Mouse (Mus musculus): ENCODE results near the gene Rc3h1. TPM values are rescaled to one million over a fixed set of nuclear protein-coding genes. Genes with fewer than 3 reads are reported as not detected.

Rc3h1 gene
- polyA plus RNA-seq (2017; shearing (Covaris generic)), result 7.2 TPM

DNA sequence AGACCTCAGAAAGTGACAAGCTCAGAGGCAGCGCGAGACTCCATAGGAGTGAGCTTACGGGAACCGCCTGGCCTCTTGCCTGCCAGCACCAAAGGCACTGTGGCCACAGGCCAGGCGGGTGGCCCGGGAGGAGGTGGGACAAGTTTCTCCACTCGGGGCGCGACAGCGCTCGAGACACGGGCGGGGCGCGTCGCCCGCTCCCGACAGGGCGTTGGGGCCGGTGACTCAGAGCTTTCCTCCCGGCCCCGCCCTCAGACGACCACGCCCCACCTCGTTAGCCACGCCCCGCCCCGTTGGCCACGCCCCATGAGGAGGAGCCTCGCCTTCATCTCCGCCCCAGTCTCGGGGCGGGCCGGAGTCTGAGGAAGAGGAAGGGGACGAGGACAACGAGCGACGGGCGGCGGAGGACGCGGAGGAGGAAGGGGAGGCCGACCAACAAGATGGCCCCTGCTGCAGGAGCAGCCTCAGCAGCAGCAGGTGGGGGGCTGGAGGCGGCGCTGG is at the start of gene Rc3h1:
Gene Rc3h1 (plus strand): TSS at position 362 of the 501 bp plus-strand sequence.

GRCm38 (mm10) chr1:160978071-160978735 is 72.0 kb downstream of the Rc3h1 start, which contains the start of gene Serpinc1:
Gene Serpinc1 (plus strand): TSS chr1:160978585.

Other genes with a start within 250 kb of the Rc3h1 start
- gene Rabgap1l, start 113.2 kb upstream of the Rc3h1 start, polyA plus RNA-seq (2017; shearing (Covaris generic)), result 359 TPM
- 17.6 TPM for gene Serpinc1, start 72.2 kb downstream of the Rc3h1 start, polyA plus RNA-seq (2017; shearing (Covaris generic))
- gene Zbtb37, start 128.4 kb downstream of the Rc3h1 start, polyA plus RNA-seq (2017; shearing (Covaris generic)), result 19.8 TPM
- gene Dars2, start 164.2 kb downstream of the Rc3h1 start, polyA plus RNA-seq (2017; shearing (Covaris generic)), result 19.1 TPM
- gene Cenpl, start 164.3 kb downstream of the Rc3h1 start, polyA plus RNA-seq (2017; shearing (Covaris generic)), result 18.3 TPM
- gene Klhl20, start 225.1 kb downstream of the Rc3h1 start, polyA plus RNA-seq (2017; shearing (Covaris generic)), result 44.1 TPM
- not detected for gene Ankrd45, start 236.3 kb downstream of the Rc3h1 start, polyA plus RNA-seq (2017; shearing (Covaris generic))